Mouse (Mus musculus): ENCODE measurements at regions not wholly inside any gene's neighbourhood (a gene's known extent, or its start where the extent isn't known, plus 50 kb on each side); places are given as distances from the start of the nearest gene placed in this dataset.

DNA sequence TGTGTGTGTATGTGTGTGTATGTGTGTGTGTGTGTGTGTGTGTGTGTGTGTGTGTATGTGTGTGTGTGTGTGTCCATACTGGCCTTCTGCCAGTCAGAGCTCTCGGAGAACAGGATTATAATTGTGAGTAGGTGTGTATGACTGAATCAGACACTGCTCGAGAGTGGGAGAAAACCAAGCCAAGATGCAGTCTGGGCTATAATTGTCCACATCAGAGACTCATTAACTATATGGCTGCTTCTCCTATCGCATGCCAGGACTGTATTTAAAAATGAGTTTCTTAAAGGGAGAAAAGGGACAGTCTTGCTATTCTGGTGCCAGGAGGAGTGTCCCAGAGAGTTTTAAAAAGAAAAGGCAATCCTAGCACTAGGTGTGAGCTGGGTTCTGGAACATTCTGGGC is 58.7 kb upstream of the Adpgk start:
- DNase-seq = no peak

DNA sequence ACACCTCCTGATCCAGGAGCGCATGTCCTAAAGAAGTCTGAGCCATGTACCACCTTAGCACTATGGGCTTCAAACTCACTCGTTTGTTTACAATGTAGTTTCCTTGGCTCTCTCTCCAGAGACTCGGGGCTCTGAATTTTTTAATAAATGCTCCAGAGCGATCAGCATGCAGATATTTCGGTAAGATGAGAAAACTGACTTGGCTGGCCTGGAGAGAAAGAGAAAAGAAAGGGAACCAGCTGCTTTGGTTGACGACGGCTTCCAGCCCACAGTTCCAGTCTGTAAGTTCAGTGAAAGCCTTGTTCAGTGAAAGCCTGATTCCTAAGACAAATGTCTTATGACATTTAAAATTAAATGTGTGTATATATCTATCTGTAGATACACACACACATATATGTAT is 59.4 kb upstream of the Adpgk start:
- DNase-seq = no peak

DNA sequence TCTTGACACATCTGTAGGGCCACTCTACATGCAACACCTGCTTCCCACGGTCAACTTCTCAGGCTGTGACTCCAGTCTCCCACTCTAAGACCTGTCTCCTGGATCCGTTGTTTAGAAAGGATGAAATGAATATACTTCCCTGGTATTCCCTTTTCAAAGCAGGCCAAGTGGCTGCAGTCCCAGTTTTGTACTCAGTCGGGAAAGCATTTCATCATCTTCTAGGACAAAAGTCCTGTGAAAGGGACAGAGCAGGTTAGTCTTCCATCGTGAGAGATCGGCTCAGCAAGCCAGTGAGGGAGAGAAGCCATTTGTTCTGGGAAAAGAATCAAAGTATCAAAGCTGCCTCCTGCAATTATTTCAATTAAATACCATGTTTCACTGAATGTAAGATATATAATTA is 60.2 kb upstream of the Adpgk start:
- no peak for DNase-seq

DNA sequence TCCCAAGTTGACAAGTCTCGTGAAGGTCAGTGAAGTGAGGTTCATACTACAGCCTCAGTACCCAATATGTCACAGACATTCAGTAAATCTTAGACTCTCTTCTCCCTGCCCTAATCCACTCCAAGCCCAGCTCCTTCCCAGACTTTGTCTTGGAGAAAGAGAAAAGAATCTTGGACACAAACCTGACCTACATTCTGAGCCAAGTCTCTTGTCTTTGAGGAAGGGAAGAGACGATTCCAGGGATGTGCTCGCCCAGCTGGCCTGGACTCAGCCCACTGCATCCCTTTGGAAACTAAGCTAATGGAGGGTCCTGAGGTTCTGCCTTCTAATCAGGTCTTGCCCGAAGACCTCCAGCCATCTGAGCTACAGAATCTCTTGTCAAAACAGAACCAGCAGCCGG is 61.2 kb upstream of the Adpgk start:
- DNase-seq = no peak

DNA sequence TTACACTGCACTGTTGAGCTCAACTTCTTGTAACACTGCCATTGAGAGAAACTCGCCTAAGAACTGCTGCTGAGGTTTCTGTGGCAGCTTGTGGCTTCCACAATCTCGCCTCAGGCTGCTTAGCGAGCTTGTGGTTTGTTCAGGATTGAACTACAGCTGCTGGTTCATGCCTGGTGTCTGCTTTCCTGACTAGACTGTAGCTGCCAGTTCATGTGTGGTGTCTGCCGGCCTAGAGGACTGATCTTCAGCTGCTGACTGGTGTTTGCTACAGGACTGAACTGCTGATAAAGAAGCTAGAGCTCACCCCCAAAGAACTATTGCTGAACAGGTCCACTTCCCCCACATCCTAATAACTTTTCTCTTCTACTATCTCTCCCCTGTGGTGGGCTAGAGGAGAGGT is 63.4 kb upstream of the Adpgk start:
- no peak for DNase-seq

DNA sequence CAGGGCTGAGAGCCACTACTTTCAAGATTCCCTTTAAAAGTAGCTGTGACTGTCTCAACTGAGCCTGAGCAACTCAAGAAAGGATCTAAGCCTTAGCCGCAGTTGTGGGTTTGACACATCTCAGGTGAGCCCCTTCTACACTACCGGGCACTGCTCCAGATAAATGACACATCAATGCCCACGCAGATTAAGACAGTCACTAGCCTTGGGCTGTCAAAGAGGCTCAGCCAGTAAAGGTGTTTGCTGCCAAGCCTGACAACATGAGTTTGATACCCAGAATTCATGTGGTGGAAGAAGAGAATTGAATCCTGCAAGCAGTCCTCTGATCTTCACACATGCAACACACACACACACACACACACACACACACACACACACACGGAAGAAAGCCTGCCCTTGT is 65.0 kb upstream of the Adpgk start:
- DNase-seq = no peak

DNA sequence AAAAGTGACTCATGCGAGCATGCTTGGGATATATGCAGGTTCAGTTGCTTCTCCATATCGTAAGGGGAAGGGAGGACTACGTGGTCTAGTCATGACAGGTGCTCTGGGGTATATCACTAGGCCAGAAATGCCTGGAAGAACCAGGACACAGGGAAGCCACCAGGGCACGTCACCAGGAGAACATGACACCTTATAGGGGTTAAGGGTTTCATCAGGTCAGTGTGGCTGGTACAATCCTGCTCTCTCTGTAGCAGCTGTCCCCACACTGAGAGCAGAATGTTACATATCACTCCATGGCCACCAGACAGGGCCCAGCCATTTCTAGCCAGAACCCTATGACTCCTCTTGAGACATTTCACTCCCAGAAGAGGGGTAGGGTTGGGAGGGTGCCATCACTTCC is 72.1 kb upstream of the Adpgk start:
- no peak for DNase-seq

DNA sequence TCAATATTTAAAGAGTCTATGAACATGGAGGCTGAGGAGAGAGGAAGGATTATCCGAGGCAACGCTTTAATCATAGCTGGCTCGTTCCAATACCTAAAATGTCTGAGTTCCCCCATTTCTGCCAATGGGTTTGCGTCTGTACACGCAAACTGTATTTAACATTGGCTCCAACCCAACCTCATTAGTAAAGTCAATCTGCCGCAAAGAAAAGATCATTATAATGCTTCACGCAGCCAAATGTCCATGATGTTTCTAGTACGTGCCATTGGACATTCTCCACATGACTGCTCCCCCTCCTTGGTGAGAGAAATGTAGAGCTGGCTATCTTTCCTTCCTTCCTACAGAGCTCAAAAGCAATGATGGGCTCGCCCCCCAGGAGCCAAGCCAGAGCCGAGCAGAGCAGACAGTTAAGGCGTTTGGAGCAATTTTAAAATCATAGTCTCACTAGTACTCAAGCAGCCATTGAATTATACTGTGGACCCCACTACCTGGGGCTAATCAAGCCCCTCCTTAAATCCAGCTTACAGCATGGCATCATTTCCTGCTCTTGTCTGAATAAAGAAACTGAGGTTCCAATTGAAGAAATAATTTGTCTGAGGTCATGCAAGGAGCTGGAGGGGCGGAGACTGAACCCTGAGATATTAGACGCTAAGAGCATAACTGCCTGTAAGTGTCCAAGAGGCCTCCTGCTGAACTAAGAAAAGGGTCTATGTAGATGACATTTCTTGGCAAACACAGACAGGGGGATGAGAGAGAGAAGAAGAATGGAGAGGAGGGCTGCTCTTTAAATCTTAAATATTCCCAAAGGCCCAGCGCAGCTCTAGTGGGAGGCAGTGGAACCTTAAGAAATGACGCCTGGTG is 88.5 kb upstream of the Adpgk start:
- DNase-seq = no peak

DNA sequence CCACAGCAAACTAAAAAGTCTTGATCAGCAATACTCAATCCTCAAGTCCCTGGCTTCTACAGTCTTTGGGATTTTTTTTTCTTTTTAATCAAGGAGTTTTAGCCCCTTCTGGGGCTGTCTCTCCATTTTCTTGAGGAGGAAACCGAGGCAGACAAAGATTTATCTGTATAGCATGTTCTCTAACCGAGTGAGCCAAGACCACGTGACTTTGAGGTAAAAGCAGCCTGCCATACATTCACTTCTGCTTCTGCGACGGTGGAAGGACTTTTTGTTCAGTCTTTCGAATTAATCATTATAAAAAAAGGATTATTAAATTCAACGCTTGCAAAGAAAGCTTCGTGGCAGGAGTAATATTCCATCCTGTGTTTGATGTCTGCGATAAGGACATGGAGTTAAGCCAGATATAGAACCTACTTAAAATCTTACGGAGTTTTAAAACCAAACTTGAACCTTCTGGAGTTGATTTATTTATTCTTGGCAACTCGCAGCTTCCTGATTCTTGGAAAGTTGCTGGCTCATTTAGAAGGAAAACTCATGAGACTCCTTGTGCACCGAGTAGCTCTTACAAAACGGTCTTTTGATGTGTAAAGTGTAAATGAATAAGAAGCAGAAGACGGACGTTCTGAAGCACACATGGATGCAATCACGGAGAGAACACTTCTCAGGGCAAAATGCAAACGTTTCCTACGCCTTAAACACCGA is 91.7 kb upstream of the Adpgk start:
- DNase-seq = no peak

DNA sequence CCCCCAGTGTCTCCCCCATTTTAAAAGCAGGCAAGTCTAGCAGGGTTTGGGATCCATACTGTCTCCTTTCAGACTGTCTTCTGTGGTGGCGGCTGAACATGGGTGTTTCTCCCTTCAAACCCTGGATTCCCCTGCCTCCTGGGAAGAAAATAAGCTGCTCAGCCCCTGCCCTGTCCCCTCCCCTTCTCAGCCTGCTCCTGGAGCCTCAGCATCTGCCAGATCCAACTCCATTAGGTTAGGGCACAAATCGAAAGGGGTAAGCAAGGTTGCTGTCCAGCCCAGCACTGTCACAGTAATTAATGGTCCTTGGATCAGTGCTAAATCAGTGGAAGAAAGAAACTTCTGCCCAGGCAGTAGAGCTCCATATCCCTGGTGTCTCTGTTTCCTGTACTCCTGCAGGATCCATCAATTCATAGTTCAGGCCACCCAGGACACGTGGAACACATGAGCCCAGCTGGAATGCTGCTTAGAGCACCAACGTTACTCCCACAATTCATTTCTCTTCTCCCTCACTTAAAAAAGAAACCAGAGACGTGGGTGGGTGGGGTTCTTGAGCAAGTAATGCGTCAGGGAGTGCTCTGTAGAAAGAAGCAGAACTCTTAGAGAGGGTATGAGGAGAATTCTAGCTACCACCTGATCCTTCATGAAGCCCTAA is 93.0 kb upstream of the Adpgk start:
- DNase-seq = no peak

DNA sequence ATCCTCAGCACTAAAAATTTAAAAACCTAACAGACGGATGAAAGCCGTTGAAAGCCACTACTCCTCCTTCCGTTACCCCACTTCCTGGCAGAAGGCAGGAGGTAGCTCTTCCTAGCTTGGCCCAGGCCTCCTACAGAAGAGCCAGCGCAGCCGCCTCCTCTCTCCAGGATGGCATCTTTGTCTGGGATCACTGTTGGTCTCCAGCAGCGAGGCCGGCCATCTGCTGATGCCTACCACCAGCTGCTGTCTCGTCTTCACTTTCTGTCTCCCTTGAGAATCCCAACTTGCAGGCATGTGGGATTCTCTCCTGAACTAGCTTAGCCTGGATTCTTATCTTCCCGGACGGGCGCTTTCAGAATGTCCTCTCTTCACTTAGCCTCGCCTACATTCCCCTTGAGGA is 93.9 kb upstream of the Adpgk start:
- DNase-seq = no peak

DNA sequence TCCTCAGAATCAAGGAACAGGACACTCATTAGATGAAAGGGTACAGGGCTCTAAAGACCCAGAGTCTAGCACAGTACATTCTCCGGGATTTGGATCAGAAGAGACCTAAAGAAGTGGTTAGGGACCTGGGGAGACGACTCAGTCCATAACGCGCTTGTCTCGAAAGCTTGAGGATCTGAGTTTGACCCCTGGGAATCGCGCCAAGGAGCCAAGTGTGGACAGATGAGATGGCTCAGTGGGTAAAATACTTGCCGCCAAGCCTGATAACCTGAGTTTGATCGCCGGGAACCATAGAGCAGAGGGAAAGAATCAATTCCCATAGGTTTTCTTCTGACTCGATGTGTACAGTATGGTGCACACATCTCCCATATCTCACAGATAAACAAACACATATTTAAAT is 97.4 kb upstream of the Adpgk start:
- DNase-seq = no peak

DNA sequence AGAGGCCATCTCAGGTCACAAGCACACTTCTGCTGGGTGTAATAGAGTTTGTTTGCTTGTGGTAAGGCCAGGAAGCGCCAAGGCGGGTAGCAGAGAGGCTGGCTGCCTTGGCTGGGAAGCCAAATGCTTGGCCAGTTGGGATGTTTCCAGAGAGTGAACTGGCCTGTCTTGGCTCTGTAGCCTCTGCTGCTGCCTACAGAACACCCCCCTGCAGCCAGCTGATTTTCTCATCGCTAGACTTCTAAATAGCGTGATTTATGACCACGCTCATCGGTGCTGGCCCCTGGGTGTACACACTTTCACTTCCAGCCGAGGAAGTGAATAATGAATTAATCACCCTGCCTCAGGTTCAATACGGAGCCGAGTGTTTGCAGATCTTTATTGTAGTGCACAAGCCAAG is 102.2 kb upstream of the Adpgk start:
- peak; percentile 6 to 16 for DNase-seq

DNA sequence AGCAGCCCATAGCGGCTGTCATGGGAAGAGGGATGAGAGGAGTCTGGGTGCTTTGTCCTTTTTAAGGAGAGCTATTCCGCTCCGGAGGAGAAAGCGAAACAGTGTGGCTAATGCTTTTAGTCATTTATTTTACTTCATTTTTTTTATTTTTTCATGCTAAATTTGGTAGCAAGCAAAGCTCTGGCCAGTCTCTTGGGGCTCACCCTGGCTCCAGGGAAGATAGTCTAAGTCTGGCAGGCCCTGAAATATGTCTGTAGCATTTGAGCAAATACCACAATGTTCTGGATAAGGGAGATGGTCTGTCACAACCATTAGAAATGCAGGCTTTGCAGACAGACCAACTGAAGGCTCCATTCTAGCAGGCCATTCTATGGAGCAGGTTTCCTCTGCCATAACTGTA is 102.9 kb upstream of the Adpgk start:
- no peak for DNase-seq

DNA sequence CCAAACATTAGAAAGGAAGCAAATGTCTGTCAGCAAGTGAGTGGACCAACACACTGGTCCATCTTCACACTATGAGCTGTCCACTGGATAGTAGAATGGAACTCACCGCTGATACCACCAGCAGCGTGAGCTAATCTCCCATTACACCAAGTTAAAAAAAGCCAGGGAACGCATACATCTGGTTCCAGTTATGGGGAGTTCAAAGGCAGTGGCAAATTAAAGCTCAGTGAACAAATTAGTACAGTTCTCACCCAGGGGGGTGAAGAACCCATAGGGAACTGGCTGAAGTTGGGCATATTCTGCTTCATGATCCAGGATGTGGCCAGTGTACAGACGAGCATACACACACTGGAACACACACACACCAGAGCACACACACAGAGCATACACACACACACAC is 105.0 kb upstream of the Adpgk start:
- DNase-seq = no peak

DNA sequence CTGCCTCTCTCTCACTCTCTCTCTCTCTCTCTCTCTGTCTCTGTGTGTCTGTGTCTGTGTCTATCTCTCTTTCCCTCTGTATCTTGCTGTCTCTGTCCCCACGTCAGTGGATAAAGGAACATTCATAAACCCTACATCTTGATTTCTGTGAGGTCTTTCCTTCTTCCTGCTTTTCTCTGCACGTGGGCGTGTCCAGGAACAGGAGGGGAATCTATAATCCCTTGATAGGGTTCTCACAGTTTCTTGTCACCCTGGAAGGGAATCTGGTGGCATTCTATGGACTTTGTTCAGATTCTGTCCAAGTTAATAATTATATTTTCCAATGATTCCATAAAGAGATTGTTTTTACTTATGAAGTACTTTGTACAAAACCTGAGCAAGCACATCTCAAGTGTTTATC is 107.3 kb upstream of the Adpgk start:
- no peak for DNase-seq

DNA sequence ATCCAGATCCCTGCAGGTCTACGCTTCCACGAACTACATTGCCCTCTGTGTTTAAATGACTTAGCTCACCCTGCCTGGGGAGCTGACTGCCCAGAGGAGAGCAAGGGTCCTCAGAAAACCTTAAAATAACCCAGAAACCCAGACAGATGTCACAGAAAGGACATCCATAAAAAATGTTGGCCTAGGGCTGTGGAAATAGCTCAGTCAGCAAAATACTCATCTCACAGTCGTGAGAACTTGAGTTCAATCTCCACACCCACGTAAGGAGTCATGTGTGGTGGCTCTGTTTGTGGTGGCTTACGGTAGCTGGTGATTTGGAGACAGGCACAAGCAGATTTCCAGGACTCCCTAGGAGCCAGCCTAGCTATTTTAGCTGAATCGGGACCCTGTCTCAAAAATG is 108.5 kb upstream of the Adpgk start:
- DNase-seq = no peak

DNA sequence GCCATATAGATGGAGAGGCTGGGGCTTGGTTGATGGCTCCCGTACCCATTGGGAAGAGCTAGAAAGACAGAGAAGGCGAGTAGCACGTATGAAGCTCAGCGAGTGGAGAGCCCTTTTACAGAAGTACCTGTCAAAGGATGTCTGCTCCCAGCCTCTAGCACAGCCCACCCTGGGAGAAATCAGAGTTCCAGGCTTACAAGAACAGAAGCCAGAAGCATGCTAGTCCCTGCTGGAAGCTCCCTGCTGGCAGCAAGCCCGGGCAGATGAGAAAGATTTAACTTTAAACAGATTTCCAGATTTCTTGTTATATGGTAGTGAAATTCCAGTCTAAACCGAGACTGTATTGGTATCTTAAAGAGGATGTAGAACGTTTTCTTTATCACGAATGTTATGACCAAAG is 108.9 kb upstream of the Adpgk start:
- DNase-seq = peak in 1 of 2 experiments; percentile 8

DNA sequence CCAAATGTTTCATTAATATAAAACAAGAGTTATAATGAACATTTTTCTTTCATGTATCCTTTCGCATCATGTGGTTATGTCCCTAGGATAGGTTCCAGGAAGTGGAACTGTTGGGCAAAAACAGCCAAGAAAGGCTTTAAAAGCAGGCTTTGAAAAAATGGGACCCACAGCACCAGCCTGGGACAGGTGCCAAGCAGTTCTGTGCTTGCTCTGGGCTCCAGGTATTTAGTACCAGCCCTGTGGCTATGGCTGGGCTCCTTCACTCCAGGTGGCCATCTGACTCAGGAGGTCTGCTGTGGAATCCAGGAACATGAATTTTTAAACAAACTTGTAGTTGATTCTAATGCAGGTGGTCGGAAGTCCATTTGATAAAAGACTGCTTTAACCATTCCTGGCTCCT is 119.8 kb upstream of the Adpgk start:
- DNase-seq = peak; percentile 7 to 38

DNA sequence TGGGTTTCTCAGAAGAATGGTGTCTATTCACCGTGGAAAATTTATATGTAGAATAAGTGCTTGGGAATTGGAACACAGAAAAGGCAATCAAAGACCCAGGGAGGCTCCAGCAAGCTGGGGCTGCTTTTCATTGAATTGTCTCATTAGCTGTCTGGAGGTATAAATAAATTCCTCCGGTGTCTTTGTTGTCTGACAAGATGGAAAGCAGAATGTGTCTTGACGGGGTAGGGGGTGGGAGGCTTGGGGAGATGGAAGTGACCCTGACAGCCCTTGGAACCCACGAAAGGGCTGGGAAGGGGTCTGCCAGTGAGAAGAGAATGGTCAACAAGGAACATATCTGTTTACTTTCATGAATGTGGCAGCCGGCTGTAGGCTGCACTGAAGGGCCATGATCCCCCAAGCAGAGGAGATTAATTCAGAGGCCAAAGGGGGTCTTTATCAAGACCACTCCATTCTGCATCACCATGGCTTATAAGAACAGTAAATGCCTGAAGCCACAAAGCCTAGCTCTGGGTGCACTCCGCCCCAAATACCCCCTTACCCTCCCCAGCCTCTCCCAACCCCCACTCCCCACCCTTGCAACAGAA is 127.2 kb upstream of the Neo1 start:
- DNase-seq = no peak

DNA sequence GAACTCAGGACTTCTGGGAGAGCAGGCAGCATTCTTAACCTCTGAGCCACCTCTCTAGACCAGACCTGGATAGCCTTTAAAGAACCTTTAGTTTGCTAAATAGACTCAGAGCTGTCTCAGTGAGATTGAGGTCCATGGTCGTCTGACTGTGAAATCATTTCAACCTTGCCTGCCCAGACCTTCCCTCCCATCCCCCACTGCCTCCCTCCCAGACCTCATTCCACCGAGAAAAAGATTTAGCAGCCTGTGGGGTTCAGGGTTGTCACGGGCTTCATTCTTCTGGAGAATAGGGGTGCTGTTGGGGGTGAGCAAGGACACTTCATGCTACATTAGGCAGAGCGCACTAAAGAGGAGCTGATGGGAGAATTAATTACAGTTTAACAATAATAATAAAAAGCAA is 126.7 kb upstream of the Neo1 start:
- DNase-seq = no peak

DNA sequence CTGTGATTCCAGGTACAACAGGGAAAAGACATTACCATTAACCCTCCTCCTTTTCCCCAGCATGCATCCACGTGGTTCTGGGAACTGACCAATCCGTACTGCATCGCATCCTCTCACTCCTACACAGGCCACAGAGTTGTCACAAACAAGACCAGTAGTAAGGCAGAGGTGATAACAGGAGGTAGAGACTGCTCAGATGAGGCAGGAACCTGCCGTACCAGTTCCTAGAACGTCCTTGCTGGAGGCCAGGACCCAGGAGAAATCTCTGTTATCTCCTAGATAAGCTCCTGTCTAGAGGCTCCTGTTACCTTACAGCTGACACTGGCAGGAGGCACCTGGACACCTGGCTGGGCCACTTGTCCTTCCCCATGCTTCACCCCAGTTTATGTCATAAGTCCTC is 121.4 kb upstream of the Neo1 start:
- no peak for DNase-seq

DNA sequence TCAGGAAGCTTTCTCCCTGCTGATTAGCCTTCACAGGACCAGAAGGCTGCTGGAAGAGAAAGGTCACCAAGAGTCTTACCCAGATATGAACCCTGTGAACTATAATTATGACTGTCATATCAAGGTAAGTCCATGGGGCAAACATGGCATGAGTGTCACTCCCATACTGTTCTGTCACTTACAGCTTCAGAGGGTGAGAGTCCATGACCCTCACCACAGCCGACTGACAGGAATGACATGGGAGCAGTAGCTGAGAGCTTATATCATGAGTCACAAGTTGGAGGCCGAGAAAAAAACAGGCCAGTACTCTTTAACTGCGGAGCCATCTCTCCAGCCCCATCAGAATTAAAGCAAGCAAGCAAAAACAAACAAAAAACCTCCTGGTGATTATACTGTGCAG is 117.7 kb upstream of the Neo1 start:
- no peak for DNase-seq

DNA sequence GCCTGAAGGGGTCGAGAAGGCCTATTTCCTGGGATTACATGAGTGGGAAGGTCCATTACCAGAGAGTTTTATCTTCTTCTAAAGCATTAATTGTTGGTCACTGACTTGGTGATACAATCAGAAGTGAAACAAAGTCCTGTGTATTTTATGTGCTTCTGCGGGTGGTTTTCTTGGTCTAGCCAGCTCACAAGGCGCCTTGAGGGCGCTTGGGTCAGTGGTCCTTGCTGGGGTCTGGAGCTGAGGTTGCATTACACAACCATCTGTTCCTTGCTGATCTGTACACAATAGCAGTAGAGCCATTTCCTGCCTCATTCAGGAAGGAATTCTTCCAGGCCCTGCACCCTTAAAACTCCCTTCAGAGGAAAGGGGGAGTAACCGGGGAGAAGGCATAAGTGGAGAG is 116.9 kb upstream of the Neo1 start:
- no peak for DNase-seq

Data from kidney, postnatal 36 days (tissue).